Mouse (Mus musculus) kidney, embryonic 16.5 days (tissue): ENCODE data around the gene Icam5. TPM values are rescaled to one million over a fixed set of nuclear protein-coding genes. Genes with fewer than 3 reads are reported as not detected.
A peak's percentile ranks its signal among the peaks of the same experiment; 100 is the strongest.
"Not testable (repeated sequence)": the region's sequence is repeated elsewhere in the genome, so short reads cannot be mapped to it uniquely, and the experiment has no call there.

ENCODE experiments used
- ATAC-seq: fragments of 200-750 bp; cut with Nextera tagmentation; 2 replicates; pipeline ENCODE4 v1.8.0; 2017; ENCODE audit warnings: moderate TSS enrichment; ENCODE audit not compliant: low FRiP score, low TSS enrichment
- H3K27ac ChIP-seq: fragments of 300-500 bp; sonication (generic); 2 replicates; pipeline ENCODE4 v1.5.1; 2014; ENCODE audit warnings: low read length
- H3K27me3 ChIP-seq: fragments of 300-500 bp; sonication (generic); 2 replicates; pipeline ENCODE4 v1.6.1; 2014; ENCODE audit warnings: low read length, control low read depth, mixed read lengths; ENCODE audit not compliant: insufficient read depth
- H3K36me3 ChIP-seq: fragments of 300-500 bp; sonication (generic); 2 replicates; pipeline ENCODE4 v1.6.1; 2014; ENCODE audit warnings: low read length, control low read depth, mixed read lengths; ENCODE audit not compliant: insufficient read depth
- H3K4me1 ChIP-seq: fragments of 300-500 bp; sonication (generic); 2 replicates; pipeline ENCODE4 v1.6.1; 2014; ENCODE audit warnings: low read length, control low read depth, mixed read lengths; ENCODE audit not compliant: insufficient read depth
- H3K4me2 ChIP-seq: fragments of 300-500 bp; sonication (generic); replicated peaks from 2 replicates; pipeline ENCODE4 v1.6.1; 2014; ENCODE audit warnings: low read depth, low read length
- H3K4me3 ChIP-seq: fragments of 300-500 bp; sonication (generic); 2 replicates; pipeline ENCODE4 v1.5.1; 2014; ENCODE audit warnings: mild to moderate bottlenecking, low read length
- H3K9ac ChIP-seq: fragments of 300-500 bp; sonication (generic); replicated peaks from 2 replicates; pipeline ENCODE4 v1.6.1; 2014; ENCODE audit warnings: low read length
- H3K9me3 ChIP-seq: fragments of 300-500 bp; sonication (generic); 2 replicates; pipeline ENCODE4 v1.6.1; 2016; ENCODE audit warnings: low read length, control low read depth
- WGBS: fragments of 180-500 bp; shearing (Covaris S2); extraction: QIAGEN DNeasy Blood & Tissue Kit; methylation state at CpG from one replicate; pipeline ENCODE4 v1.1.7; 2014; 5-methylcytosine and 5-hydroxymethylcytosine counted together
- polyA plus RNA-seq: library from polyadenylated mRNA; unstranded; fragments of >200 nt; fragmentation: Nextera tagmentation; extraction: Ambion mirVana; gene quantifications from 2 replicates; pipeline ENCODE4 v1.2.1, GENCODE M21; 2015

The Icam5 gene
- polyA plus RNA-seq, 1 experiment from 2014 or later: 0.39 TPM

GRCm38 (mm10) chr9:20997065-20997464, 34.8 kb upstream of the Icam5 start:
- Histone ChIP-seq H3K36me3 (no peaks in the 10 kb centered on the region), H3K9me3 (no peaks in the 10 kb centered on the region), H3K9ac (no peak overlapping the region), H3K4me1 (no peaks in the 10 kb centered on the region; the same call in 1 of the 2 replicates), H3K4me2 (no peak overlapping the region), H3K27ac (no peak overlapping the region), H3K27me3 (no peaks in the 10 kb centered on the region), H3K4me3 (no peak overlapping the region)
- WGBS: 87% methylated on average over 8 of the region's 8 CpGs
- no peak for ATAC-seq

GRCm38 (mm10) chr9:20998337-20998736, 33.5 kb upstream of the Icam5 start:
- not testable (repeated sequence) for ATAC-seq, H3K4me3 ChIP-seq, H3K9me3 ChIP-seq, H3K36me3 ChIP-seq, H3K9ac ChIP-seq, H3K4me1 ChIP-seq, H3K4me2 ChIP-seq, H3K27me3 ChIP-seq, H3K27ac ChIP-seq
- WGBS: 68% methylated on average over 1 of the region's 1 CpGs

- Histone ChIP-seq H3K9me3 (no peaks in the 10 kb centered on the region), H3K27me3 (no peaks in the 10 kb centered on the region), H3K27ac (no peak overlapping the region), H3K4me2 (no peak overlapping the region), H3K4me3 (no peak overlapping the region), H3K4me1 (no peaks in the 10 kb centered on the region), H3K9ac (no peak overlapping the region), H3K36me3 (0 out of 2 replicates have a peak, but pooled peaks cover 6% of the 10 kb centered on the region)
- ATAC-seq: no peak
These were observed 31.1 kb upstream of the Icam5 start for GRCm38 (mm10) chr9:21000811-21001210.

GRCm38 (mm10) chr9:21001651-21002200, 30.1 kb upstream of the Icam5 start:
- WGBS: 51% methylated on average over 6 of the region's 6 CpGs
- Histone ChIP-seq H3K4me2 (no peak overlapping the region), H3K4me1 (no peaks in the 10 kb centered on the region), H3K9ac (no peak overlapping the region), H3K27ac (no peak overlapping the region), H3K27me3 (no peaks in the 10 kb centered on the region), H3K9me3 (no peaks in the 10 kb centered on the region), H3K4me3 (no peak overlapping the region), H3K36me3 (peaks cover 14% of the 10 kb centered on the region; the same call in 1 of the 2 replicates)
- no peak for ATAC-seq

- Histone ChIP-seq H3K9me3 (no peaks in the 10 kb centered on the region), H3K4me3 (peak overlapping the region; percentile 86), H3K27me3 (no peaks in the 10 kb centered on the region), H3K9ac (peak overlapping the region; percentile 87), H3K27ac (peak overlapping the region; percentile 67), H3K36me3 (peaks cover 19% of the 10 kb centered on the region), H3K4me2 (peak overlapping the region; percentile 64), H3K4me1 (no peaks in the 10 kb centered on the region)
- 6% methylated on average over 7 of the region's 7 CpGs for WGBS
- peak; percentile 6 for ATAC-seq
These were observed 29.6 kb upstream of the Icam5 start for GRCm38 (mm10) chr9:21002270-21002626.

DNA sequence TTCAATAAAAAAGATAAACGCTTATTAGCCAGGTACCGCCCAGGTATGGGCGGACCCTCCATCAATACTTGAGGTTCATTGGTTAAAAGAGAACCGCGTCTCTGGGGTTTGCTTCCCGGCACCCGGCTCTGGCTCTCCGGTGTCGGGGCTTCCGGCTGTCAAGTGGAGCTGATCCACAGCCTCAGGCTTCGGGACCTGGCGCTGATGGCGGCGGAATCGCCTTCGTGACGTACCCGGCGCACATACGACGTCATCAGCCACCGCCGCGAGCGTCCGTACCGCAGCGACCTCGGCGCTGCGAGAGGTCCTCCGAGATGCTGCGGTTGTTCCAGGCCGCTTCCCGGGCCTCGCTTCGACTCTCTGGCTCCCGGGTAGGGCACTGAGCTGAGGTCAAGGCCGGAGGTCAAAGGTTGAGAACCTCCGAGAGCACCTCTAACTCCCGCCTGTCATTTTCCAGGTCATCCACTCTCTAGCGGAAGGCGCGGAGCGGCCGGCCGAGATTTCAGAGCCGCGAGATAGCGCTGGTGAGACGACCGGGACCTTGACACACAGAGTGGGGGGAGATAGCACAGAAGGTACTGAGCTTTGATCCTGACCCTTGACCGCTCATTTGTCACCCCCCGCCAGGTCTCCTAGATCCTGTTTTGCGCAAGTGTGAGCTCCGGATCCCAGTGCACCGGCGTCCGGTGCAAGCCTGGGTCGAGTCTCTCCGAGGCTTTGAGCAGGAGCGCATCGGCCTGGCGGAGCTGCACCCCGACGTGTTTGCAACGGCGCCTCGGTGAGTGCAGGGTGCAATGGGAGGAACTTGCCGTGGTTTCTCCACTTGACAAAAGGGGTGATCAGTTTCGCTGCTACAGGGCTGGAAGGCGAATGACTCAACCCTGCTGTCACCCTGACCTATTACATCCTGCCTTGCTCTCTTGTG, 29.0 kb upstream of the Icam5 start, which contains the start of gene Mrpl4:
TSS of gene Mrpl4 (plus strand) at position 112 of the 925 bp plus-strand sequence.
- no peaks in the 10 kb centered on the region for H3K4me1 ChIP-seq
- H3K9me3 ChIP-seq: no peaks in the 10 kb centered on the region
- peak within 1 kb of the TSS; percentile 87 for H3K9ac ChIP-seq
- H3K27me3 ChIP-seq: no peaks in the 10 kb centered on the region
- H3K36me3 ChIP-seq: peaks cover 26% of the 10 kb centered on the region
- peak; percentile 83 for ATAC-seq
- peak within 1 kb of the TSS; percentile 67 for H3K27ac ChIP-seq
- H3K4me3 ChIP-seq: peak within 1 kb of the TSS; percentile 86
- peak within 1 kb of the TSS; percentile 64 for H3K4me2 ChIP-seq
- WGBS: under 1% methylated on average over 72 of the region's 72 CpGs

GRCm38 (mm10) chr9:21007313-21007952, 24.4 kb upstream of the Icam5 start:
- 91% methylated on average over 10 of the region's 10 CpGs for whole genome bisulfite sequencing
- Histone ChIP-seq H3K9ac (no peak overlapping the region), H3K36me3 (peaks cover 34% of the 10 kb centered on the region), H3K27me3 (no peaks in the 10 kb centered on the region), H3K9me3 (no peaks in the 10 kb centered on the region), H3K27ac (no peak overlapping the region), H3K4me1 (0 out of 2 replicates have a peak, but pooled peaks cover 4% of the 10 kb centered on the region), H3K4me3 (no peak overlapping the region), H3K4me2 (no peak overlapping the region)
- ATAC-seq: no peak

- 0 out of 2 replicates have a peak, but pooled peaks cover 4% of the 10 kb centered on the region for H3K4me1 ChIP-seq
- H3K27me3 ChIP-seq: no peaks in the 10 kb centered on the region
- H3K4me3 ChIP-seq: no peak overlapping the region
- ATAC-seq: no peak
- no peak overlapping the region for H3K9ac ChIP-seq
- no peak overlapping the region for H3K27ac ChIP-seq
- no peak overlapping the region for H3K4me2 ChIP-seq
- 81% methylated on average over 7 of the region's 7 CpGs for WGBS
- H3K36me3 ChIP-seq: peaks cover 34% of the 10 kb centered on the region
- no peaks in the 10 kb centered on the region for H3K9me3 ChIP-seq
These were observed 23.9 kb upstream of the Icam5 start for GRCm38 (mm10) chr9:21008007-21008406.

DNA sequence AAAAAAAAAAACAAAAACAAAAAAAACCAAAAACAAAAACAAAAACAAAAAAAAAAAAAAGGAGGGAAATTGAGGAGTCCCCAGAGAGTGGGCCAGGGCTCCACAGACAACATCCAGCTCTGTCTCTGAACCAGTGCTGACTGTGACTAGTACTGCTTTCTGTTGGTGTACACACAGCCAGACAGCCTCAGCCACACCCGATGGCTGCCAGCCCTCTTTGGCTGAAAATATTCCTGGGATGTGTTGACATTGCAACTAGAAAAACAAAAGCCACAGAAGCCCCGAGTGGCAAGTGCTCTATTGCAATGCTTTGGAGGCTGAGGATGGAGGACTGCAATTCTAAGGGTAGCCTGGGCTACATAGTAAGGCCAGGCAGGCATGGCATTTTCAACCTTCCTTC, 21.5 kb upstream of the Icam5 start:
- no peak for ATAC-seq
- H3K4me1 ChIP-seq: peaks cover 12% of the 10 kb centered on the region; the same call in 1 of the 2 replicates
- no peak overlapping the region for H3K4me3 ChIP-seq
- H3K27ac ChIP-seq: no peak overlapping the region
- 0 out of 2 replicates have a peak, but pooled peaks cover 4% of the 10 kb centered on the region for H3K27me3 ChIP-seq
- no peak overlapping the region for H3K9ac ChIP-seq
- no peak overlapping the region for H3K4me2 ChIP-seq
- WGBS: 43% methylated on average over 2 of the region's 2 CpGs
- no peaks in the 10 kb centered on the region for H3K9me3 ChIP-seq
- peaks cover 28% of the 10 kb centered on the region for H3K36me3 ChIP-seq
